Mouse (Mus musculus) stomach, embryonic 16.5 days (tissue): ENCODE results near the gene Sec23b. TPM values are rescaled to one million over a fixed set of nuclear protein-coding genes. Genes with fewer than 3 reads are reported as not detected.

Source experiments
- ATAC-seq: fragments of 200-750 bp; cut with Nextera tagmentation; 2 replicates; pipeline ENCODE4 v1.8.0; 2017; ENCODE audit warnings: moderate number of reproducible peaks, moderate TSS enrichment; ENCODE audit not compliant: insufficient read depth, low FRiP score
- H3K27ac ChIP-seq: fragments of 300-500 bp; sonication (generic); 2 replicates; pipeline ENCODE4 v1.5.1; 2014; ENCODE audit warnings: low read length
- H3K27me3 ChIP-seq: fragments of 300-500 bp; sonication (generic); 2 replicates; pipeline ENCODE4 v1.6.1; 2014; ENCODE audit warnings: low read length, control low read depth, mixed read lengths; ENCODE audit not compliant: control insufficient read depth, insufficient read depth
- H3K36me3 ChIP-seq: fragments of 300-500 bp; sonication (generic); 2 replicates; pipeline ENCODE4 v1.6.1; 2014; ENCODE audit warnings: low read length; ENCODE audit not compliant: control insufficient read depth, insufficient read depth
- H3K4me1 ChIP-seq: fragments of 300-500 bp; sonication (generic); 2 replicates; pipeline ENCODE4 v1.6.1; 2014; ENCODE audit warnings: low read length, control low read depth, mixed read lengths; ENCODE audit not compliant: control insufficient read depth, insufficient read depth
- H3K4me2 ChIP-seq: fragments of 300-500 bp; sonication (generic); 2 replicates; pipeline ENCODE4 v1.6.1; 2014; ENCODE audit warnings: low read depth, low read length, mixed read lengths
- H3K4me3 ChIP-seq: fragments of 300-500 bp; sonication (generic); replicated peaks from 2 replicates; pipeline ENCODE4 v1.5.1; 2014; ENCODE audit warnings: mild to moderate bottlenecking, low read length
- H3K9ac ChIP-seq: fragments of 300-500 bp; sonication (generic); 2 replicates; pipeline ENCODE4 v1.6.1; 2014; ENCODE audit warnings: low read length
- H3K9me3 ChIP-seq: fragments of 300-500 bp; sonication (generic); replicated peaks from 2 replicates; pipeline ENCODE4 v1.6.1; 2016; ENCODE audit warnings: low read length, control low read depth; ENCODE audit not compliant: control insufficient read depth
- WGBS: fragments of 180-500 bp; shearing (Covaris S2); extraction: QIAGEN DNeasy Blood & Tissue Kit; methylation state at CpG from one replicate; pipeline ENCODE4 v1.1.7; 2014; 5-methylcytosine and 5-hydroxymethylcytosine counted together
- polyA plus RNA-seq: library from polyadenylated mRNA; unstranded; fragments of >200 nt; fragmentation: Nextera tagmentation; extraction: Ambion mirVana; gene quantifications from 2 replicates; pipeline ENCODE4 v1.2.1, GENCODE M21; 2015

Sec23b gene
- 113 and 121 TPM in 2 replicates for polyA plus RNA-seq

DNA sequence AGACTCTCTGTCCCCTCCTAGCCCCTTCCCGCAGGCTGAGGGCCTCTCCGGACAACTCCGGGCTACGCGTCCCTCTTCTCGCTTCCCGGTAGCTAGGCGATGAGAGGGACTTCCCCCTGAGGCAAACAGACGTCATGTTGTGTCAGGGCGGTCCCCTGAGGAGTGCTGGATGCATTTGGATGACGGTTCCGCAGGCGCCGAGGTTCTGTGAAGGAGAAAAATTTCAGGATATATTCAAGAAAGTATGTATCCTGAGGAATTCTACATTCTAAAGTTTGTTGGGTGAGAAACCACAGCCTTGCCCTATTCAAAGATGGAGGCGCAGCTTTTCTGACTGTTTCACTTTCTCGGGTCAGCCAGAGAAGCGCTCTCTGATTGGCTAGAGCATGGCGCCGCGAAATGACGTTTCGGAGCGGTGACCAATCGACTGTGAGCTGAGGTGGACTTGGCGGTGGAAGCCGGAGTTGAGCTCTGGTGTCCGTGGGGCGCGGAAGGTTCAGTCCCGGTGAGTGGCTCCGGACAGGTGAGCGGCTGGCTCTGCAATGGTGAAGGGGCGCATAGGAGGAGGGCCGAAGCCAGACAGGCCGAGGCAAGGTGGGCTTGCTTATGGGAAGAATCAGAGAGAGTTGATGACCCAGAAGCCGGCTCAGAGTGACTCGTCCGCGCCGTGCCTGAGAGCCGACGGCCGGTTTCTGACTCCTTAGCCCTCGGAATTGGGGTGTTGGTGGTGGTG, at the start of gene Sec23b:
Gene Sec23b, plus strand, starts transcription at position 410 of the 733 bp plus-strand sequence.
- peaks cover 5% of the 10 kb centered on the region; the same call in 1 of the 2 replicates for H3K36me3 ChIP-seq
- H3K9ac ChIP-seq: peak within 1 kb of the TSS; percentile 87
- peak within 1 kb of the TSS; percentile 88 for H3K4me3 ChIP-seq
- WGBS: under 1% methylated on average over 44 of the region's 44 CpGs
- peak within 1 kb of the TSS; percentile 71 for H3K4me2 ChIP-seq
- H3K27ac ChIP-seq: peak within 1 kb of the TSS; percentile 96
- ATAC-seq: peak; percentile 98
- H3K9me3 ChIP-seq: no peaks in the 10 kb centered on the region
- H3K4me1 ChIP-seq: peaks cover 6% of the 10 kb centered on the region
- no peaks in the 10 kb centered on the region for H3K27me3 ChIP-seq

DNA sequence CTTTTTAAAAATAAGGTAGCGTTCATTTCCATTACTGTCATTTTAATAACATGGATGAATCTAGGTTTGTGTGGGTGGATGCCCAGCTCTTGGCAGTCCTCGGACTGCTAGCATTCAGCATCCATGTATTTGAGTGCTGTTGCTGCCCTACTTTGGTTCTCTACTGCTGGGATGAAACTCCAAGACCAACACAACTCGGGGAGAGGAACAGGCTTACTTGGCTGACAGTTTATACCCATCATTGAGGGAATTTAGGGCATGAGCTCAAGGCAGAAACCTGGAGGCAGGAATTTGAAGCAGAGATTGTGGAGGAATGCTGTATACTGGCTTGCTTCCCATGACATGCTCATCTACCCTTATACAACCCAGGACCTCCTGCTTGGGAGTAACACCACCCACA, 41.4 kb upstream of the Sec23b start:
- H3K27me3 ChIP-seq: no peaks in the 10 kb centered on the region
- H3K4me1 ChIP-seq: no peaks in the 10 kb centered on the region
- no peak overlapping the region for H3K9ac ChIP-seq
- H3K4me3 ChIP-seq: no peak overlapping the region
- no peak overlapping the region for H3K27ac ChIP-seq
- no peak for ATAC-seq
- H3K4me2 ChIP-seq: no peak overlapping the region
- WGBS: 82% methylated on average over 3 of the region's 3 CpGs
- H3K36me3 ChIP-seq: no peaks in the 10 kb centered on the region
- no peaks in the 10 kb centered on the region for H3K9me3 ChIP-seq

DNA sequence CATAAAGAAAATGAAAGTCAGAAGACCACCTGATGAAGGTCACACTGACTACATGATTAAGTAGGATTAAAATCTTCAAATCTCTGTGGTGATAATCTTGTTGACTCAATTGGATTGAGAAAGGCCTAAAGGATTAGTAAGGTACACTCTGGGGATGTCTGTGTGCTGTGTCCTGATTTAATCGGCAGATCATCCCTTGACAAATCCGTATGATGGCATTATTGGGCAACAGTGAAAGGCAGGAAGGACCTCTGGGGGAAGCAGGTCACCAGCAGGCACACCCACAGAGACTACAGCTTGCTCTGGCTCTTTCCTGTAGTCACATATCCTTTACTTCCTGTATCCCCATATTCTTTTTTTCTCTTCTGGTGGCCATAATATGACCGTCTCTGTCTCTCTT, 36.3 kb upstream of the Sec23b start:
- H3K4me2 ChIP-seq: no peak overlapping the region
- no peaks in the 10 kb centered on the region for H3K4me1 ChIP-seq
- ATAC-seq: no peak
- H3K27ac ChIP-seq: no peak overlapping the region
- no peak overlapping the region for H3K9ac ChIP-seq
- H3K36me3 ChIP-seq: no peaks in the 10 kb centered on the region
- no peaks in the 10 kb centered on the region for H3K27me3 ChIP-seq
- H3K9me3 ChIP-seq: no peaks in the 10 kb centered on the region
- no peak overlapping the region for H3K4me3 ChIP-seq
- WGBS: 75% methylated on average over 3 of the region's 3 CpGs

DNA sequence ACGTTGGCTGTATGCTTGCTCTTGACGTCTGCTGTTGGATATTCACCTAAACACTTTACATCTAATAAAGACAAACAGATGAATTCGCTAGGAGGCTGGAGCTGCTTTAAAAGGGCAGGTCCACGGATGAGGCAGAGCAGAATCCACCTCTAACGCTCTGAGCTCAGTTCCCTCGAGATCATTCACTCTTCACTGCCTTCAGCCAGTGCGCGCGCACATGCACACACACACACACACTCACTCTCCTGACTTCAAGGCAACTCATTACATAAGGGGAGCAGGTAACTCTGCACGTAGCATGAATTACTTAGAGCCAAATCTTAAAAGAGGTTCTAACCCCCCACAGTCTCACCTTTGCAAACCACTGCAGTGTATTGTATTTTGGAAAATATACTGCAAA, 30.2 kb upstream of the Sec23b start:
- ATAC-seq: no peak
- Histone ChIP-seq H3K27me3 (no peaks in the 10 kb centered on the region), H3K36me3 (no peaks in the 10 kb centered on the region), H3K4me3 (no peak overlapping the region), H3K4me2 (no peak overlapping the region), H3K27ac (no peak overlapping the region), H3K4me1 (peaks cover 14% of the 10 kb centered on the region), H3K9me3 (no peaks in the 10 kb centered on the region), H3K9ac (no peak overlapping the region)
- 55% methylated on average over 10 of the region's 10 CpGs for WGBS

DNA sequence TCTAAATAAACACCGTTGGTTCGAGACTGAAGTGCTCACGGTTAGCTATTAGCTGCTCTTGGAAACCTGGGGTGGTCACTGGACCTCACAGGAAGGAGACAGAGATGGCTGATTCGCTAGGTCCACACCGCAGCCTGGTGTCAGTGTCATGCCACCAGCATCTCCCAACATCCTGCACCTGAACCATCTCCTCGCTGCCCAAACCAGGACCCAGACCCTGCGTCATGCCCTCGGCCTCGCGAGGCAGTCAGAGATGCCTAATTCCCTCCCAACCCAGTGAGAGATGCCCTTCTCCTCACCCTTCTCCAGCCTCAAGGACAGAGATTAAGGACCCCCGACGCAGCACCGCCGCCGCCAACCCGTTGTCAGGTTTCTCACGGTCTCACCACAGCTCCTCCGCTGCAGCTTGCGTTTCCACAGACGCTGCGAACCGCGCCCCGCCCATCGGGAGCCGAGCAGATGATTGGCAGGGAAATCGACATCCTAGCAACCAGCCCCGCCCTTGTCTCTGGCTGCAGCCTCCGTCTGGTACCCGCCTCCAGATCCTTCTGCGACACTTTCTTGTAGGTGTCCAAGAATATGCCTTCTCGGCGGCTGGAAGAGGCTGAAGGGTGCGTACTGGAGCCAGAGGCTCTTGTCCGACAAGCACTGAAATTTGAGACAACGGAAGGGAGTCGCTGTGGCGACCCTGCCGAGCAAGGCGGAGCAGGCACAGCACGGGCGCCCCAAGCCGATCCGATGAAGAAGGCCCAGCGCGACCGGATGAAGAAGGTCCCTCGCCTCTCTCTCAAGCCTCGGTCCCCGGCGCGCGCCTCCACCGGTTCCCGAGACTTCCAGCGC, 28.8 kb upstream of the Sec23b start, which contains the start of the genes Dzank1 and Polr3f:
Gene Dzank1, minus strand, starts transcription at position 434 of the 840 bp plus-strand sequence.
Gene Polr3f, plus strand, starts transcription at position 738 of the 840 bp plus-strand sequence.
- under 1% methylated on average over 56 of the region's 56 CpGs for WGBS
- no peaks in the 10 kb centered on the region for H3K27me3 ChIP-seq
- H3K4me3 ChIP-seq: peak within 1 kb of the TSS; percentile 100
- H3K9me3 ChIP-seq: no peaks in the 10 kb centered on the region
- peak within 1 kb of the TSS; percentile 93 for H3K27ac ChIP-seq
- H3K4me1 ChIP-seq: peaks cover 14% of the 10 kb centered on the region
- peak within 1 kb of the TSS; percentile 94 for H3K9ac ChIP-seq
- ATAC-seq: peak; percentile 98
- no peaks in the 10 kb centered on the region; the same call in 1 of the 2 replicates for H3K36me3 ChIP-seq
- peak within 1 kb of the TSS; percentile 87 for H3K4me2 ChIP-seq

DNA sequence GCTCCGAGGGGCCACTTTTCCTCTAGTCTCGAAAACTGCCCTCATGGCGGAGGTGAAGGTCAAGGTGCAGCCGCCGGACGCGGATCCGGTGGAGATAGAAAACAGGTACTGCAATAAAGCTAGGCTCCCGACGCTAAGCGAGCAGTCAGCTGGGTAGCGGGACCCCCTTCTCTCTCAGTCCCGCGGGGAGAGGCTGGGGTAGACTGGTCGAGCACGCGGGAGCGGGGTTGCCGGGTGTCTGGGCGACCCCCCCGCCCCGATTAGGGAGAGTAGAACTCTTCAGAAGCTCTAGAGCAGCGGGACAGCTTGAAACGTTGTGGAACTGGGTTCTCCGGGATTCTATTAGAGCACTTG, 28.2 kb upstream of the Sec23b start:
- peak; percentile 41 for ATAC-seq
- H3K4me3 ChIP-seq: peak overlapping the region; percentile 100
- H3K9ac ChIP-seq: peak overlapping the region; percentile 94
- no peaks in the 10 kb centered on the region for H3K27me3 ChIP-seq
- peaks cover 14% of the 10 kb centered on the region for H3K4me1 ChIP-seq
- peak overlapping the region; percentile 87 for H3K4me2 ChIP-seq
- 0% methylated on average over 25 of the region's 25 CpGs for WGBS
- H3K9me3 ChIP-seq: no peaks in the 10 kb centered on the region
- H3K27ac ChIP-seq: peak overlapping the region; percentile 93
- no peaks in the 10 kb centered on the region; the same call in 1 of the 2 replicates for H3K36me3 ChIP-seq

DNA sequence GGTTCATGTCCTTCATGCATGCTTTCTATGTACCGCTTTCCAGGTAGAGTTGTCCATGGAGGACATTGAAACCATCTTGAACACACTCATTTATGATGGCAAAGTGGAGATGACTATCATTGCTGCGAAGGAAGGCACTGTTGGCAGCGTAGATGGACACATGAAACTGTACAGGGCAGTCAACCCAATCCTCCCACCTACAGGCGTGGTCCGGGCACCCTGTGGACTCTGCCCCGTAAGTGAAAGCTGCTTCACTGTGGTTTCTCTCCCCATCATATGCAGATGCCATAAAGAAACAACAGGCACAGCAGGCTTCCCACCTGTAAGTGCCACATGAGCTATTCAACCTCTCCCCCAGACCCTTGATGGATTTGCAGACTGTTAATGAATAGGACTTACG, 18.9 kb upstream of the Sec23b start:
- no peak for ATAC-seq
- WGBS: 95% methylated on average over 7 of the region's 7 CpGs
- Histone ChIP-seq H3K9me3 (no peaks in the 10 kb centered on the region), H3K4me3 (no peak overlapping the region), H3K4me2 (no peak overlapping the region), H3K4me1 (no peaks in the 10 kb centered on the region), H3K27ac (no peak overlapping the region), H3K9ac (no peak overlapping the region), H3K36me3 (peaks cover 34% of the 10 kb centered on the region), H3K27me3 (no peaks in the 10 kb centered on the region)

DNA sequence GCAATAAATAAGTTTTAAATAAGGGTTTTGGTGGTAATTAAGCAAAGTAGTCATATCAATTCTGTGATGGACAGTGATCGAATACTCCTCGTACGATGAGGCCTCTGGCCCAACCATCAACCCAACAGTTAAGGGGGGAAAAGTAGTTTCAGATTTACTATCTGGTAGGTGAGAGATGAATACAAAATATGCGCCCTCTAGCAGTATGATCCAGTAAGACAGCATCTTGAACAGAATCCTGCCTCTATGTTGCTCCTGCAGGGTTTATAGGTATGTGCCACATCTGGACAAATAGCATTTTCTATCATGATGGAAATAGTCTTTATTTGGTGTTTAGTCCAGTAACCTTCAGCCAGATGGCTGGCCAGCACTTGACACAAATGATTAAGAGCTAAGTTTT, 14.8 kb upstream of the Sec23b start:
- ATAC-seq: no peak
- no peaks in the 10 kb centered on the region for H3K9me3 ChIP-seq
- H3K4me1 ChIP-seq: no peaks in the 10 kb centered on the region
- H3K9ac ChIP-seq: no peak overlapping the region
- 84% methylated on average over 4 of the region's 4 CpGs for WGBS
- no peak overlapping the region for H3K4me3 ChIP-seq
- no peak overlapping the region for H3K4me2 ChIP-seq
- H3K27me3 ChIP-seq: no peaks in the 10 kb centered on the region
- H3K27ac ChIP-seq: no peak overlapping the region
- H3K36me3 ChIP-seq: peaks cover 29% of the 10 kb centered on the region

DNA sequence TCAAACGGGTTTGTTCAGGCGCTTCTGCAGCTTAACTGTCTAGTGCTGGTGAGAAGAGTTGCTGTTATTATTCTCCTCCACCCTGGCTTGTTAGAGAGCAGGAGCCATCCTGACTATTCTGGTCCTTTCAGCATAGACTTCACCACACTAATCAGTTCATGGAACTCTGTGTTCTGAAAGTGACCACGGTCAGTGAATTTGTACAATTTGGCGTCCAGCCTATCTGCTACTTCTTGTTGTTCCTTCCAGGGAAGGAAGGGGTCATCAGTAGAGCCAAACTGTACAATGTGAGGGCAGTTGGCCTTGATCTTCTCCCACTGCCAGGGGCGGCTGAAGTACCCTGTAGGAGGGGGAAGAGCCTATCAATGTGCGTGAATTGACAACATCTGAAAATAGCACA, 12.4 kb upstream of the Sec23b start:
- no peaks in the 10 kb centered on the region for H3K9me3 ChIP-seq
- H3K4me1 ChIP-seq: no peaks in the 10 kb centered on the region
- peaks cover 24% of the 10 kb centered on the region for H3K36me3 ChIP-seq
- H3K27me3 ChIP-seq: no peaks in the 10 kb centered on the region
- ATAC-seq: no peak
- H3K4me3 ChIP-seq: no peak overlapping the region
- no peak overlapping the region for H3K4me2 ChIP-seq
- no peak overlapping the region for H3K9ac ChIP-seq
- 86% methylated on average over 6 of the region's 6 CpGs for WGBS
- no peak overlapping the region for H3K27ac ChIP-seq
